Mouse (Mus musculus) erythroblast, embryonic 14.5 days (primary cell): ENCODE results near the gene Inf2.

Source experiments
- GATA1 ChIP-seq: IDR thresholded peaks from 2 replicates; pipeline ENCODE4 v1.6.1; 2012; ENCODE audit warnings: low read length, inconsistent platforms, mixed read lengths
- TAL1 ChIP-seq: IDR thresholded peaks from 3 replicates; pipeline ENCODE4 v1.6.1; 2012; ENCODE audit warnings: low read length, inconsistent platforms, mixed read lengths

DNA sequence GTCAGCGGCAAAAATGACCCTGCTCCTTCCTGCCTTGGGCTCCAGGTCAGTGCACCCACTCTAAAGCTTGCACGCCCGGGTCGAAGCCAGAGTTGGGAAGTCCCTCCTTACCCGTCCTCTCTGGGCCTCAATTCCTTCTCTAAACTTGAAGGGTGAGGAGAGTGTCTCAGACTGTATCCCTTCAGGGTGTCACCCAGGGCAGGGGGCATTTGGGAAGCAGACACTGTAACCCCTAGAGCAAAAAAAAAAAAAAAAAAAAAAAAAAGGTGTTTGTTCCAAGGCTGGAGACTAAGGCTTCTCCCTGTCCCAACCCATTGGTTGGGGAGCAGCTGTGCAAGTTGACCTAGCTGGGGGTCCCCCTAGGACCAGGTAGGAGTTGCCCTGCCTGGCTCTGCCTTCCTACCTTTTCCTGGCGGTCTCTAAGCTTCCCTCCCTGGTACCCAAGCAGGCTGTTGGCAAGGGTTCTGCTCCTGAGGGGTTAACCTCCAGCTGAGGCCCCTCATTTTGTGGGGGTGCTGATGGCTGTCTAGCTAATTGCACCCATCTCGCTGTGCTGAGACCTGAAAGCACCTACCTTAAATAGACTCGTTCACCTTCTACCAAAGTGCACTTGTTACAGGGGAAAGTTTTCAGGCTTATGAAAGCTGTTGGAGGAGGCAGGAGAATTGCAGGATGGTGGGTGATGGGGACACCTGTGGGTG is 1.1 kb downstream of the Inf2 start:
- TF ChIP-seq TAL1, result no peak
- TF ChIP-seq GATA1, result no peak
